Mouse (Mus musculus) MEL (cell line): ENCODE results near the gene Fanca. TPM values are rescaled to one million over a fixed set of nuclear protein-coding genes. Genes with fewer than 3 reads are reported as not detected.
"Not testable (repeated sequence)": the region's sequence is repeated elsewhere in the genome, so short reads cannot be mapped to it uniquely, and the experiment has no call there.

ENCODE experiments used
- DNase-seq: peaks from one replicate; pipeline ENCODE4 v3.0.0; 2011; ENCODE audit warnings: low read depth, low spot score
- H3K27ac ChIP-seq: 2 replicates; pipeline ENCODE4 v1.5.1; 2012; ENCODE audit warnings: low read depth, mild to moderate bottlenecking, control low read depth, low read length, moderate library complexity; ENCODE audit not compliant: control insufficient read depth
- H3K27me3 ChIP-seq, 2 experiments: fragments of 150-350 bp in 1 of 2; sonication (generic) in 1 of 2; 2 replicates each; pipeline ENCODE4 v1.6.1; 2012; ENCODE audit warnings: low read length in 2 of 2, mild to moderate bottlenecking in 2 of 2, improper control_type of control experiment in 1 of 2, moderate library complexity in 1 of 2; ENCODE audit not compliant: insufficient read depth in 2 of 2, control insufficient read depth in 1 of 2
- H3K36me3 ChIP-seq, 2 experiments: 2 replicates each; pipeline ENCODE4 v1.6.1; 2012 to 2014; ENCODE audit warnings: low read length in 2 of 2, improper control_type of control experiment in 1 of 2, inconsistent platforms in 1 of 2, mild to moderate bottlenecking in 1 of 2; ENCODE audit not compliant: insufficient read depth in 2 of 2, control insufficient read depth in 1 of 2
- H3K4me1 ChIP-seq, 2 experiments: fragments of 150-350 bp in 1 of 2; sonication (generic) in 1 of 2; 2 replicates each; pipeline ENCODE4 v1.6.1; 2012; ENCODE audit warnings: low read length in 2 of 2, improper control_type of control experiment in 1 of 2, mild to moderate bottlenecking in 1 of 2; ENCODE audit not compliant: insufficient read depth in 2 of 2, control insufficient read depth in 1 of 2
- H3K4me3 ChIP-seq, 2 experiments: fragments of 150-350 bp in 1 of 2; sonication (generic) in 1 of 2; 2 replicates each; pipeline ENCODE4 v1.5.1; 2012; ENCODE audit warnings: low read depth in 2 of 2, low read length in 2 of 2, mild to moderate bottlenecking in 2 of 2, moderate library complexity in 2 of 2, control low read depth in 1 of 2, improper control_type of control experiment in 1 of 2; ENCODE audit not compliant: control insufficient read depth in 1 of 2, insufficient read depth in 1 of 2
- H3K79me2 ChIP-seq: 2 replicates; pipeline ENCODE4 v1.6.1; 2012; ENCODE audit warnings: mild to moderate bottlenecking, low read length, moderate library complexity; ENCODE audit not compliant: control insufficient read depth, poor library complexity, insufficient read depth
- H3K9ac ChIP-seq: 2 replicates; pipeline ENCODE4 v1.6.1; 2012; ENCODE audit warnings: low read depth, mild to moderate bottlenecking, control low read depth, low read length, moderate library complexity; ENCODE audit not compliant: control insufficient read depth, poor library complexity, severe bottlenecking
- H3K9me3 ChIP-seq: fragments of 150-350 bp; sonication (generic); replicated peaks from 2 replicates; pipeline ENCODE4 v1.6.1; 2012; ENCODE audit warnings: mild to moderate bottlenecking, low read length, improper control_type of control experiment, moderate library complexity; ENCODE audit not compliant: insufficient read depth
- CHD1 ChIP-seq: IDR thresholded peaks from 2 replicates; pipeline ENCODE4 v1.6.1; 2012; ENCODE audit warnings: low read depth, mild to moderate bottlenecking, inconsistent platforms, low read length, improper control_type of control experiment
- CTCF ChIP-seq, 3 experiments: IDR thresholded peaks in 2 of 3; conservative IDR thresholded peaks in 1 of 3; 2 replicates each; pipeline ENCODE4 v1.5.1; 2011 to 2012; ENCODE audit warnings: low read length in 3 of 3, low read depth in 2 of 3, mild to moderate bottlenecking in 2 of 3, improper control_type of control experiment in 1 of 3, inconsistent platforms in 1 of 3, mixed read lengths in 1 of 3, moderate library complexity in 1 of 3; ENCODE audit not compliant: control insufficient read depth in 1 of 3, insufficient read depth in 1 of 3, poor library complexity in 1 of 3, severe bottlenecking in 1 of 3
- ETS1 ChIP-seq: IDR thresholded peaks from 2 replicates; pipeline ENCODE4 v1.6.1; 2012; ENCODE audit warnings: low read depth, mild to moderate bottlenecking, inconsistent platforms, low read length, improper control_type of control experiment, moderate library complexity
- GATA1 ChIP-seq: IDR thresholded peaks from 2 replicates; pipeline ENCODE4 v1.6.1; 2011; ENCODE audit warnings: low read depth, low read length, improper control_type of control experiment
- JUND ChIP-seq: IDR thresholded peaks from 2 replicates; pipeline ENCODE4 v1.6.1; 2011; ENCODE audit warnings: low read depth, mild to moderate bottlenecking, improper control_type of control experiment, low read length
- MAFK ChIP-seq: IDR thresholded peaks from 2 replicates; pipeline ENCODE4 v1.6.1; 2011; ENCODE audit warnings: low read depth, mild to moderate bottlenecking, low read length, improper control_type of control experiment, borderline replicate concordance
- MAX ChIP-seq: IDR thresholded peaks from 2 replicates; pipeline ENCODE4 v1.6.1; 2011; ENCODE audit warnings: low read length, improper control_type of control experiment
- MXI1 ChIP-seq: IDR thresholded peaks from 2 replicates; pipeline ENCODE4 v1.6.1; 2011; ENCODE audit warnings: mild to moderate bottlenecking, low read depth, low read length, improper control_type of control experiment
- NRF1 ChIP-seq: IDR thresholded peaks from 2 replicates; pipeline ENCODE4 v1.6.1; 2014; ENCODE audit warnings: low read depth, mild to moderate bottlenecking, inconsistent platforms, low read length, improper control_type of control experiment, moderate library complexity; ENCODE audit not compliant: poor library complexity, insufficient read depth, severe bottlenecking
- POLR2A ChIP-seq, 2 experiments: IDR thresholded peaks; 2 replicates each; pipeline ENCODE4 v1.6.1; 2011 to 2012; ENCODE audit warnings: low read length in 2 of 2, mild to moderate bottlenecking in 2 of 2, control low read depth in 1 of 2, improper control_type of control experiment in 1 of 2, low read depth in 1 of 2, moderate library complexity in 1 of 2; ENCODE audit not compliant: control insufficient read depth in 1 of 2, insufficient read depth in 1 of 2, poor library complexity in 1 of 2
- POLR2AphosphoS2 ChIP-seq: IDR thresholded peaks from 2 replicates; pipeline ENCODE4 v1.6.1; 2011; ENCODE audit warnings: low read length, improper control_type of control experiment
- RAD21 ChIP-seq: IDR thresholded peaks from 2 replicates; pipeline ENCODE4 v1.6.1; 2011; ENCODE audit warnings: mild to moderate bottlenecking, low read depth, low read length, improper control_type of control experiment
- TCF12 ChIP-seq: IDR thresholded peaks from 2 replicates; pipeline ENCODE4 v1.6.1; 2014; ENCODE audit warnings: low read depth, mild to moderate bottlenecking, inconsistent platforms, low read length, improper control_type of control experiment, moderate library complexity
- USF2 ChIP-seq, 2 experiments: IDR thresholded peaks; 2 replicates each; pipeline ENCODE4 v1.6.1; 2011 to 2012; ENCODE audit warnings: improper control_type of control experiment in 2 of 2, low read length in 2 of 2, borderline replicate concordance in 1 of 2, inconsistent platforms in 1 of 2, low read depth in 1 of 2, mild to moderate bottlenecking in 1 of 2; ENCODE audit not compliant: insufficient read depth in 1 of 2
- ZNF384 ChIP-seq: IDR thresholded peaks from 2 replicates; pipeline ENCODE4 v1.6.1; 2012; ENCODE audit warnings: low read depth, mild to moderate bottlenecking, inconsistent platforms, low read length, improper control_type of control experiment
- polyA plus RNA-seq, 2 experiments: library from polyadenylated mRNA; stranded (reverse) in 1 of 2; unstranded in 1 of 2; fragments of >175 nt in 1 of 2; fragments of >200 nt in 1 of 2; gene quantifications; 2 replicates each; pipeline versions ENCODE4 v1.2.1 to v1.2.4; 2012; ENCODE audit warnings: low replicate concordance in 2 of 2, low read depth in 1 of 2; ENCODE audit not compliant: insufficient read length in 2 of 2, insufficient read depth in 1 of 2, missing spikeins in 1 of 2
- total RNA-seq: library from RNA; depleted of rRNA; stranded (reverse); fragments of 300-350 nt; gene quantifications from 2 replicates; pipeline ENCODE4 v1.2.3, GENCODE M21; 2012

Gene Fanca
- total and polyA plus RNA-seq, 3 experiments = 32.2 to 75.9 TPM; not detected in 1

DNA sequence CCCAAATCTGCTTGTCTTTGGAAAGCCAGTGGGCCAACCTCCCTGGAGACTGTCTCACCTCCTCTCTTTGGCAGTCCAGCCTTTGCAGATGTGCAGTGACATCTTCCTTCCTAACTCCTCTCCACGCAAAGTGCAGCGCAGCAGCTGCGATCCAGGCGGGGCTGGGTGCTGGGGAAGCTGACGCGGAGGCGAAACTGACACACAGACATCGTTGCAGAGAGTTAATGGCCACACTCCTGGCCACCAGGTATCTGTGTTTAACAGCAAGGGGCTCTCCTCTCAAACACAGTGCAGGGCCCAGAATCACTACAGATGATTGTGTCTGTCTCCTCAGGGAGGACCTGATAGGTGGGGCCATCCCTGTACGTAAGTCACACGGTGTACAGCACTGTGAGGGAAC lies 47.2 kb downstream of the Fanca start:
- Histone ChIP-seq H3K27ac (no peak overlapping the region), H3K36me3 (peaks cover 0 to under 1% of the 10 kb centered on the region in 2 experiments; a peak in 2 of 4 replicates), H3K27me3 (no peaks in the 10 kb centered on the region), H3K79me2 (no peaks in the 10 kb centered on the region), H3K4me3 (no peak overlapping the region), H3K9ac (no peak overlapping the region), H3K4me1 (no peaks in the 10 kb centered on the region), H3K9me3 (no peaks in the 10 kb centered on the region)
- TF ChIP-seq MAFK (no peak), POLR2AphosphoS2 (0 out of 2 replicates have a peak, but pooled peaks have one; percentile 41)
- no peak for DNase-seq

DNA sequence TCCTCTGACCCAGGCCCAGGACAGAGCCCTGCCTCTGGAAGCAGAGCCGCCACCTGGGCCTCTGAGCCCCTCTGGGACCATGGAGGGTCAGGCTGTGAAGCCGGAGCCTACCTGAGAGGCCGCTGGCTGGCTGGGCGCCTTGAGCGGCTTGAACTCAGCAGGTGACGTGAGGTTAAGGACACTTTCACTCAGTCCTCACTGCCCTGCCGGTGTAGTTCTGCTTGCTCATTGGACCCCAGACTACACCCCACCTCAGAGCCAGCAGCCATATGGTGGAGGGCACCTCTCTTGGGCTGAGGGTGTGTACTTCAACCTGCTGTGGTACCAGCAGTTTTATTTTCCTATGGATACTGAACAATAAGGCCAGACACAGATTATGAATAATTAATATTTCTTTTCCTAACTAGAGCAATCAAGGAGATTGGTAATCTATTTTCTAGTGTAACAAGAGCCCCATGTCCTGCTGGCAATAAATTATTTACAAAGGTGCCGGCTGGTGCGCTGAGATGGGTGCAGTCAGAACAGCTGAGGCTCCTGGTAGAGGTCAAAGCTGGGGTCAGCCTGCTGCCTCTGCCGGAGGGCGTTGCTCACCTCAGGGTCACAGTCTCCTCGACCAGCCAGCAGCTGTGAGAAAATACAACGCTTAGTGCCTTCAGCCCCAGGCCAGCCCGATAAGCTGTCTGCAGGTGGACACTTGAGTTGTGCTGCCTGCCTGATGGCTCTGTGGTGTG lies 50.3 kb downstream of the Fanca start:
- Histone ChIP-seq H3K36me3 (peaks cover 0 to 3% of the 10 kb centered on the region in 2 experiments; a peak in 2 of 4 replicates), H3K79me2 (no peaks in the 10 kb centered on the region), H3K9ac (no peak overlapping the region), H3K27ac (no peak overlapping the region), H3K27me3 (no peaks in the 10 kb centered on the region), H3K9me3 (no peaks in the 10 kb centered on the region), H3K4me1 (no peaks in the 10 kb centered on the region), H3K4me3 (no peak overlapping the region)
- TF ChIP-seq MAX (no peak), POLR2A (IDR thresholded peaks at IDR 0.05; ENCODE audit: control insufficient read depth in 1 of 2, insufficient read depth in 1 of 2, low read depth in 1 of 2, low read length in 2 of 2, poor library complexity in 1 of 2) (peak in 1 of 2 experiments; percentile 12; a peak in 1 of 4 replicates)
- DNase-seq = no peak

GRCm38 (mm10) chr8:123257593-123257992 lies 60.8 kb downstream of the Fanca start:
- not testable (repeated sequence) for H3K9ac ChIP-seq, H3K27me3 ChIP-seq, H3K36me3 ChIP-seq, H3K4me3 ChIP-seq, H3K9me3 ChIP-seq, H3K27ac ChIP-seq, DNase-seq
- peak; percentile 50; the same call in 1 of the 2 replicates for TF ChIP-seq ZNF384
- Histone ChIP-seq H3K79me2 (peaks cover 13% of the 10 kb centered on the region), H3K4me1 (peaks cover 0 to 15% of the 10 kb centered on the region in 2 experiments; a peak in 2 of 4 replicates)

DNA sequence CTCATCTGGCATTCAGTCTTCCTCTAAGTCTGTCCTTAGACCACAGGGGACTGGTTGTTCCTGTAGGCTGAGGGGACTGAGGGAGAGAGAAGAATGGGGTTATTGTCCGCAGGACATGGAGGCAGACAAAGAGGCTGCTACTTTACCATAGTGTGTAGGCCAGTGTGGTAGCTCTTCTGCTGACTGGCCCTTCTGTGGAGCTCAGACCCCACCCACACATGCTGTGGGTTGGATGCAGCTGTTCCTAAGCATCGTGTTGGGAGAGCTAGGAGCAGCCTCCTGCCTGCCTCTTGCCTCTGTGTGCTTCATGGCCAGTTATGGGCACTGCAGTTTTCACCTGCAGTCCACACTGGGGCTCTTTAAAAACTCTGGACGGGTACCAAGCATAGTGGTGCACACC lies 61.3 kb downstream of the Fanca start:
- Histone ChIP-seq H3K4me3 (no peak overlapping the region), H3K4me1 (peaks cover 0 to 16% of the 10 kb centered on the region in 2 experiments; a peak in 2 of 4 replicates), H3K36me3 (peaks cover 0 to 9% of the 10 kb centered on the region in 2 experiments; a peak in 2 of 4 replicates), H3K27me3 (no peaks in the 10 kb centered on the region), H3K27ac (no peak overlapping the region), H3K79me2 (peaks cover 13% of the 10 kb centered on the region), H3K9me3 (no peaks in the 10 kb centered on the region), H3K9ac (no peak overlapping the region)
- no peak for DNase-seq
- TF ChIP-seq CTCF (IDR thresholded peaks at IDR 0.05 in 2 of 3, conservative IDR thresholded peaks at IDR 0.05 in 1 of 3; ENCODE audit: control insufficient read depth in 1 of 3, insufficient read depth in 1 of 3, low read depth in 2 of 3, low read length in 3 of 3, poor library complexity in 1 of 3, severe bottlenecking in 1 of 3) (no peak), JUND (no peak), GATA1 (no peak), CHD1 (no peak), RAD21 (no peak), USF2 (IDR thresholded peaks at IDR 0.05; ENCODE audit: borderline replicate concordance in 1 of 2, insufficient read depth in 1 of 2, low read depth in 1 of 2, low read length in 2 of 2) (no peak), NRF1 (no peak), MXI1 (no peak), TCF12 (no peak), ETS1 (no peak)
